Mouse (Mus musculus) hindbrain, embryonic 16.5 days (tissue): ENCODE results near the gene Spock1. TPM values are rescaled to one million over a fixed set of nuclear protein-coding genes. Genes with fewer than 3 reads are reported as not detected.
A peak's percentile ranks its signal among the peaks of the same experiment; 100 is the strongest.

Experiments used
- ATAC-seq: fragments of 200-750 bp; cut with Nextera tagmentation; 2 replicates; pipeline ENCODE4 v1.8.0; 2017; ENCODE audit warnings: moderate TSS enrichment, moderate library complexity
- H3K27ac ChIP-seq: fragments of 300-500 bp; sonication (generic); 2 replicates; pipeline ENCODE4 v1.5.1; 2014; ENCODE audit warnings: low read depth, mild to moderate bottlenecking, control low read depth, low read length, moderate library complexity
- H3K27me3 ChIP-seq: fragments of 300-500 bp; sonication (generic); replicated peaks from 2 replicates; pipeline ENCODE4 v1.6.1; 2014; ENCODE audit warnings: low read length; ENCODE audit not compliant: control insufficient read depth, insufficient read depth
- H3K36me3 ChIP-seq: fragments of 300-500 bp; sonication (generic); 2 replicates; pipeline ENCODE4 v1.6.1; 2014; ENCODE audit warnings: mild to moderate bottlenecking, low read length, moderate library complexity, mixed read lengths; ENCODE audit not compliant: control insufficient read depth, insufficient read depth
- H3K4me1 ChIP-seq: fragments of 300-500 bp; sonication (generic); 2 replicates; pipeline ENCODE4 v1.6.1; 2014; ENCODE audit warnings: low read depth, low read length; ENCODE audit not compliant: control insufficient read depth, insufficient read depth
- H3K4me2 ChIP-seq: fragments of 300-500 bp; sonication (generic); 2 replicates; pipeline ENCODE4 v1.6.1; 2014; ENCODE audit warnings: mild to moderate bottlenecking, low read length, control low read depth, moderate library complexity
- H3K4me3 ChIP-seq: fragments of 300-500 bp; sonication (generic); 2 replicates; pipeline ENCODE4 v1.5.1; 2014; ENCODE audit warnings: mild to moderate bottlenecking, low read length, control low read depth, moderate library complexity
- H3K9ac ChIP-seq: fragments of 300-500 bp; sonication (generic); 2 replicates; pipeline ENCODE4 v1.6.1; 2014; ENCODE audit warnings: low read depth, mild to moderate bottlenecking, control low read depth, low read length, moderate library complexity
- H3K9me3 ChIP-seq: fragments of 300-500 bp; sonication (generic); 2 replicates; pipeline ENCODE4 v1.6.1; 2014; ENCODE audit warnings: mild to moderate bottlenecking, low read length, moderate library complexity; ENCODE audit not compliant: control insufficient read depth
- WGBS: fragments of 180-500 bp; shearing (Covaris S2); extraction: QIAGEN DNeasy Blood & Tissue Kit; methylation state at CpG from one replicate; pipeline ENCODE4 v1.1.7; 2014; 5-methylcytosine and 5-hydroxymethylcytosine counted together
- polyA plus RNA-seq: library from polyadenylated mRNA; unstranded; fragments of >200 nt; fragmentation: Nextera tagmentation; extraction: Ambion mirVana; gene quantifications from 2 replicates; pipeline ENCODE4 v1.2.1, GENCODE M21; 2015

The Spock1 gene
- polyA plus RNA-seq, 1 experiment from 2014 or later, result 83.3 TPM

DNA sequence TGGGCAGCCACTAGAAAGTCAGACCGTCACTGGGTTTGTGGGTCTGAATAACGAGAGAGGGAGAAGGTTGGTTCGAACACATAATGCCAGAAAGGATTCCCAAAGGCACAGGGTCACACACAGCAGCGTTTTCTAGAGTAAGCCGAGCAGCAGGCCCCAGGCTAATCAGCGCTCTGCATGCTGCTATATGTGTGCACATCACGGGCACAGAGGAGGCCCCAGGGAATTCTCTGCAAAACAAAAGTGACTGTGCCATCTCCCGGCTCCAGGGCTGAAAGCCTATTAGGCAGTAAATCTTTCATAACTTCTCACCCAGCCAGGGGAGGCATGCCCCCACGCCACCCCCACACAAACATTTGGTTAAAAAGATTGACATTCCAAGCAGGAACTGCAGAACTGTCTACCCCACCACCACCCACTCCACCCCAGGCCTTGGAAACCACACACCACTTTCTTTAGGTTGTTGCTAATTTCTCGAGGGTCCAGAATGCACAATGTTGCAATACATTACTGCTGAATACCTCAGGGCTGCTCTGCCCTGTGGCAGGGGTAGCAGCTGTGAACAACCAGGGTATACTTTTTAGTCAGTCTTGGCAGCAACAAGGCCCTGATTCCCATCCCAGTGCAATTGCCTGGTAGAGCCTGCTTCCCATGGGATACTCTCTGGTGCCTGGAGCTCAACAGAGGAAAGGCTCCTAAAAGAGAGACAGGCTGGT, 319.4 kb downstream of the Spock1 start:
- H3K4me2 ChIP-seq, result no peak overlapping the region
- no peaks in the 10 kb centered on the region; the same call in 1 of the 2 replicates for H3K27me3 ChIP-seq
- ATAC-seq, result peak; percentile 80
- H3K4me3 ChIP-seq, result no peak overlapping the region
- WGBS, result 15% methylated on average over 10 of the region's 10 CpGs
- no peak overlapping the region for H3K9ac ChIP-seq
- H3K4me1 ChIP-seq, result peaks cover 8% of the 10 kb centered on the region
- no peaks in the 10 kb centered on the region for H3K9me3 ChIP-seq
- H3K36me3 ChIP-seq, result no peaks in the 10 kb centered on the region
- H3K27ac ChIP-seq, result peak overlapping the region; percentile 32; the same call in 1 of the 2 replicates

DNA sequence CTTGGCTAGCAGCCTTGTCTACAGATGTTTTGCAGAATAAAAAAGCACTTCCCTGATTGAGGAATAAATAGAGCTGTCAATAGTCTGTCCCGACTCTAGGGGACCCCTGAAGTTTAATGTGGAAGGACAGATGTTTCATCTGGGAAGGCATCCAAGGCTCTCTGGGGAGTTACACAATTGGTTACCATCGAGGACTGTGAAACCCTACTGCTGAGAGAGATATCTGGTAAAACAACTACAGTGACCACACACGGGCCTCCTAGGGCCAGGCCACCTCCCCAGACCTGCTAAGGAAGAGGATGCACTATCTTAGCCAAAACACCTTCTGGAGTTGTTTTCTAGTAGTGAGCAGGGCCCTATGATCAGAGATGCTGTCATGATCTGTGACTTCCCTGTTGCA, 323.0 kb downstream of the Spock1 start:
- Histone ChIP-seq H3K27me3 (no peaks in the 10 kb centered on the region; the same call in 1 of the 2 replicates), H3K27ac (no peak overlapping the region), H3K9ac (no peak overlapping the region), H3K36me3 (no peaks in the 10 kb centered on the region), H3K9me3 (no peaks in the 10 kb centered on the region), H3K4me1 (peaks cover 12% of the 10 kb centered on the region), H3K4me3 (no peak overlapping the region), H3K4me2 (no peak overlapping the region)
- 41% methylated on average over 3 of the region's 3 CpGs for WGBS
- ATAC-seq, result no peak

DNA sequence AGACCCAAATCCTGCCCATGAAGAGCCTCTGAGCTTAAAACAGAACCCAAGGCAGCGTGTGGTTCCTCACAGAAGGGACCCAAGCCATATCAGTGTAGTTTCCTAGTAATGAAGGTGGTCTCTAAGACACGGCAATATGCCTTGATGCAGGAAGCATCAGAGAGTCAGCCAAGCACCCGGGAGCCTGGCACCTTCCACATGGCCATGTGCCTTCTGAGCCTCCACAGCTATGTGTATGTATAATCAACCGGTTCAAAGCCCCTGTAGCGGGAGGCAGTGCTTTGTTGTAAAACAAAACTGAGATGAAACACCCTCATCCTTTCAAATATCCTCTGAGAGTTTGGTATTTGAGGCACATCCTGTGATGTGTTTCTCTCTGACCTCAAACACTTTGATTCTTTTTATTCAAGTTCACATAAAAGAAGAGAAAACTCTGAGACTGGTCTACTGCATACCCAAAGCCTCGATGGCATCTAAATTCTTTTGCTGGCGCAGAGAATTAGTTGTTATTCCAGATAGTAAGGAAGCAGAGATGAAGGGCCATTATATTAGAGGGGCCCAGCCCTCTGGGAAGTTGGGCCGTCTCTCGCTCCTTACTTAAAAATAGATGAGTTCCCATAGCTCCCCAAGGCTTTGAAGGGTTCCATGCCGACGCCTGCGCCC, 325.7 kb downstream of the Spock1 start:
- peaks cover 4% of the 10 kb centered on the region for H3K4me1 ChIP-seq
- no peaks in the 10 kb centered on the region; the same call in 1 of the 2 replicates for H3K27me3 ChIP-seq
- no peaks in the 10 kb centered on the region for H3K9me3 ChIP-seq
- WGBS, result 68% methylated on average over 12 of the region's 12 CpGs
- H3K27ac ChIP-seq, result no peak overlapping the region
- no peak overlapping the region for H3K4me3 ChIP-seq
- H3K36me3 ChIP-seq, result no peaks in the 10 kb centered on the region
- no peak overlapping the region for H3K9ac ChIP-seq
- H3K4me2 ChIP-seq, result no peak overlapping the region
- ATAC-seq, result no peak

DNA sequence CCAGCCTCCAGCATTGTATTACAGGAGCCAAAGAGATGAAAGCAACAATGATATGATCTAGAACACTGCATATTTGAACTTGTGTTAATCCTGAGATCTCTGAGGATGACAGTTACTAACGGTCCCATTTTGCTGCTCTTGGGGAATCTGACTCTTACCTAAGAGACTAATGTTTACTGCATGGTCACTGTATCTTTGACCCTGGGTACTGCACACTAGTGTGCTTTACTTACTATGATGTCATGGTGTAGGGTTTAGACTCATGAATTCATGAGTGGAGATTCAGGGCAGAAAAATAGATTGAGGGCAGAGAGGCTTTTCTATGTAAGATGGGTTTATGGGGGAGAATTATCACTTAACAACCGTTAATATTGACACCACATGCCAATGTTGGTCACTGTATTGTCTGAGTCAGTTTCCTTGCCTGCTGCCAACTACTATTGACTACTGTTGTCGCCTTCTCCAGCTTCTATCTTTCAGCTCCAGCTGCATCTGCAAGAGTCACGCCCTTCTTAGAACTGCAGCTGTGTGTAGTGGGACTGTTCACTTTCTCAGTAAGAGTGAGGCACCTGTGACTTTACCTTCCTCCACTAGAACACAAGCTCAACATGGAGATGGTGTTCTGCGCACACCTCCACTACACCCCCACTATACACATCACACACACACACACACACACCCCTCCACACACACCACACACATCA, 330.4 kb downstream of the Spock1 start:
- WGBS, result 88% methylated on average over 5 of the region's 5 CpGs
- H3K9me3 ChIP-seq, result no peaks in the 10 kb centered on the region
- H3K4me1 ChIP-seq, result peaks cover under 1% of the 10 kb centered on the region
- no peak overlapping the region for H3K4me2 ChIP-seq
- no peaks in the 10 kb centered on the region for H3K27me3 ChIP-seq
- no peak for ATAC-seq
- H3K36me3 ChIP-seq, result no peaks in the 10 kb centered on the region
- H3K4me3 ChIP-seq, result no peak overlapping the region
- H3K9ac ChIP-seq, result no peak overlapping the region
- H3K27ac ChIP-seq, result no peak overlapping the region

DNA sequence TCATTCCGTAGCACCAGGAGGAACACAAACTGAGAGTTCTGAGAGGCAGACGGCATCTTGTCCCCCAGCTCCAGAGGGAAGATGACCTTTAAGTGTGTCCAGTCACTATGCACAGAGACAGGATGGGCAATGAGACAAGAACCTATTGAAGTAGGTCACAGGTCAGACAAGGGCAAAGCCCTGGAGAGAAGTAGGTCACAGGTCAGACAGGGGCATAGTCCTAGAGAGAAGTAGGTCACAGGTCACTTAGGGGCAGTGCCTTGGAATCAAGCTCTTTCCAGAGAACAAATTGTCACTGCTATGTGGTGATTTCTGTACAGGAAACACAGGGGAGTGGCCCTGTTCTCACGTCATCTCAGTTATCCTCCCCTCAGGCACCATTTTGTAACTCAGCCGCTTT, 334.6 kb downstream of the Spock1 start:
- no peak overlapping the region for H3K4me2 ChIP-seq
- H3K36me3 ChIP-seq, result no peaks in the 10 kb centered on the region
- H3K9ac ChIP-seq, result no peak overlapping the region
- no peaks in the 10 kb centered on the region for H3K27me3 ChIP-seq
- ATAC-seq, result no peak
- 48% methylated on average over 4 of the region's 4 CpGs for WGBS
- no peaks in the 10 kb centered on the region for H3K4me1 ChIP-seq
- H3K27ac ChIP-seq, result no peak overlapping the region
- H3K9me3 ChIP-seq, result no peaks in the 10 kb centered on the region
- H3K4me3 ChIP-seq, result no peak overlapping the region

DNA sequence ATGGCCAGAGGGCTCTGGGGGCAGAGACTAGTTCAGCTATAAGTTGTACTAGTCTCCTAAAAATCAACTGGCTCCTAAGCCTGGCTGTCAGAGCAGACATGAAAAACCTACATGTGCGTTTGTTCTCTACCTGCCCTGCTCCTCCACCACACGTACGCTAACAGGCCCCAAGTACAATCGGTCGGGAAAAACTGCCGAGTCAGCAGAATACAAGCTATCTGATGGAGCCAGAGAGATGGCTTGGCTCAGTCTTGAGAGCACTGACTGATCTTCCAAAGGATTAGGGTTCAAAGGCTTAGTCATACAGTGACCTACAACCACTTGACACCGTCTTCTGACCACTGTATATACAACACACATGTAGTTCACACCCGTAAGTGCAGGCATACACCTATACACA, 339.7 kb downstream of the Spock1 start:
- 91% methylated on average over 8 of the region's 8 CpGs for WGBS
- ATAC-seq, result no peak

DNA sequence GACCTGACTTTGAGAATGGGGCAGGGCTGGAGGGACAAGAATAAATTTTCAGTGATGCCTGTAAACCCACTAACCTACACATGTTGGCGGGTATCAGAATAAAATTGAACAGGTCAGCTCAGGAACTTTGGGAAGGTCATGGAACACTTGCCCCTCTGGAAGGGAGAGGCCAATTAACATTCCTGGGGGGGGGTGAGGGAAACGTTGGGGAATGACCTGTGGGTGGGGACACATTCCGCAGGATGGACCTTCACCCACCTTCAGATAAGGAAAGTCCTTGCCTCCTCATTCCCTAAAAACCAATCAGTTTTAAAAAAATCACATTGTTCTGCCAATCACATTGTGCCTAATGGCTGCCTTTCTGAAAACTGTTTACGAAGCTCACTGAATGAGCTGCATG, 352.9 kb downstream of the Spock1 start:
- no peaks in the 10 kb centered on the region for H3K9me3 ChIP-seq
- H3K4me2 ChIP-seq, result no peak overlapping the region
- H3K9ac ChIP-seq, result no peak overlapping the region
- H3K27ac ChIP-seq, result no peak overlapping the region
- no peaks in the 10 kb centered on the region for H3K36me3 ChIP-seq
- no peaks in the 10 kb centered on the region for H3K4me1 ChIP-seq
- no peak overlapping the region for H3K4me3 ChIP-seq
- 83% methylated on average over 4 of the region's 4 CpGs for WGBS
- H3K27me3 ChIP-seq, result no peaks in the 10 kb centered on the region
- ATAC-seq, result no peak

More for the DNA sequence above, 339.7 kb downstream of the Spock1 start:
- H3K36me3 ChIP-seq, result no peaks in the 10 kb centered on the region
- no peaks in the 10 kb centered on the region for H3K9me3 ChIP-seq
- no peak overlapping the region for H3K4me3 ChIP-seq
- H3K4me1 ChIP-seq, result 0 out of 2 replicates have a peak, but pooled peaks cover 2% of the 10 kb centered on the region
- no peak overlapping the region for H3K4me2 ChIP-seq
- no peak overlapping the region for H3K27ac ChIP-seq
- H3K27me3 ChIP-seq, result no peaks in the 10 kb centered on the region
- H3K9ac ChIP-seq, result no peak overlapping the region

DNA sequence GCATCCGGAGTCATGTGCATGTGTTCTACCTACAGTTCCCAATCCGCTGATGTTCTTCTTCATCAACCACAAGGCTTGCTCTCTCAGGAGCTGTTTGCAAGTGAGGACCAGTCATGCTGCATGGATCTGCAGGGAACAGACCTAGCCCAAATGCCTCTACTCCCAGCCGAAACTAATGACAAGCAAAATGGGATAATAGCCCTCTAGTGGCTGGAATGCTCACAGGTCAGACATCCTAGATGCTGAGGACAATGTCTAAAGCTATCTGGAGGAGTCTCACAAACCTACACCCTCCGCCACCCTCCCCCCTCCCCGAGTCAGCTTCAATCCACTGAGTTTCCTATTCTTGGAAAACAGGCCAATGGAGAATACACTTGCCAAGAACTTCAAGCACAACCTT, 358.4 kb downstream of the Spock1 start:
- Histone ChIP-seq H3K4me3 (no peak overlapping the region), H3K9me3 (no peaks in the 10 kb centered on the region), H3K36me3 (no peaks in the 10 kb centered on the region), H3K27me3 (no peaks in the 10 kb centered on the region), H3K4me2 (no peak overlapping the region), H3K27ac (no peak overlapping the region), H3K9ac (no peak overlapping the region), H3K4me1 (no peaks in the 10 kb centered on the region)
- no peak; the same call in 1 of the 2 replicates for ATAC-seq
- 27% methylated on average over 5 of the region's 5 CpGs for WGBS

DNA sequence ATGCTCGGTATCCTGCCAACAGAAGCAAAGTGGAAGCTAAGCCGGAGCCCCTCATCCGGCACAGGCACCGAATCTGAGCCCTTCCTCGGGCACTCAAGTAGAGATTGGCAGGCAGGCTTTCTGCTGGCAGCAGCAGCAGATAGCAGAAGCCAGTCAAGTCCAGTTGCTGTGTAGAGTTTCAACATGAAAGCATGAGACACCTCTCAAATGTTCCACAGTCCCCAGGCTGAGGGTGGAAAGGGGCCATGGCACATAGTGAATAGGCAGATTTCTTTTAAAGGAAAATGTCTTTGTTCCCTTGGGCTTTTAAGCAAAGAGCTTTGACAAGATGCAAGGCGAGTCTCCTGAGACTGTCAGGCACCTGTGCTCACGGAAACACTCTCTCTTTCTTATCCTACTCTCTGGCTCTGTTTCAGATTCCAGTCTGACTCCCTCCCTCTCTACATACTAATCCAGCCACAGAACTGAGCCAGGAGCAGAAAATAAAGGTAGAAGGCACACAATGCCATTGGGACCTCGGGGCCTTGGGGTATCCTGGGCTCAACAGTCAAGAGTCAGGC, 371.1 kb downstream of the Spock1 start:
- Histone ChIP-seq H3K4me3 (no peak overlapping the region), H3K9me3 (no peaks in the 10 kb centered on the region), H3K4me2 (no peak overlapping the region), H3K4me1 (no peaks in the 10 kb centered on the region), H3K9ac (no peak overlapping the region), H3K27me3 (no peaks in the 10 kb centered on the region), H3K36me3 (no peaks in the 10 kb centered on the region), H3K27ac (no peak overlapping the region)
- no peak for ATAC-seq
- WGBS, result 70% methylated on average over 8 of the region's 8 CpGs
